Mouse (Mus musculus): ENCODE data around the gene Fam229a.

Fam229a gene

GRCm38 (mm10) chr4:129495672-129496562, 4.9 kb downstream of the Fam229a start:
- no peak for DNase-seq (ENCODE audit: low spot score)

DNA sequence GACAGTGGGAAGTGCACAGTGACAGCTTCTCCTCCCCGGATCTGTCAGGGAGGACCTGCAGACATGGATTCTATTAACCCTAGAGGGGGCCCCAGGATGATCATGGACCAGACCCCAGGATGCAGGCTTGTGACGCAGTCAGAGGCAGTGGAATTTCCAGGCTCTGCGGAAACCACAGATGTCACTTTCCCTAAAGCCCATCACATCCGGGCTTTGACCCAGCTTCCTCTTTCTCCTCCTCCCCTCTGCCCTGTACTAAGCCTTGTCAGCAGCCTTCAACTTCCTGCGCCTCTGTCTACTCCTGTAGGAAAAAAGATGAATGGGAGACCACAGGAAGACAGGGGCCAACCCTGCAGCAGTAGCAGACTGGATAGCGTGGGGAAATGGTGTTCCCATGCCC, 5.6 kb downstream of the Fam229a start:
- no peak for DNase-seq (ENCODE audit: low spot score)

DNA sequence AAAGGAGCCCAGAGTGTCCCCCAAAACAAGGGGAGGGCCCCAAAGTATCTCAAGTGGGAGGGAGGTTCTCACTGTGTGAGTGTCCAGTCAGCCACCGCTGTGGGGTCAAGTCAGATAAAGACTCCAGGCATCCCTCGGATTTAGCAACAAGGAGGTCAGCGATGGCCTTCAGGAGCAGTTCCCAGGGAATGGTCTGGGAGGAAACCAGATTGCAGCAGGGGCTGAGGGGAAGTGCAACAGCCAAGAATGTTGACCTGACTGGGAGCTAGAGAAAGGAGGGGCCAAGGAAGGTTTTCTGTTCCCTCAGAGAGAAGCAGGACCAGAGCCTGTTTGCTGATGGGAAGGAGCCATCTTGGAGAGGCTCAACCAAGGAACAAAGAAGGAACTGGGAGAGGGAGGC, 8.0 kb downstream of the Fam229a start:
- DNase-seq (ENCODE audit: low spot score), result no peak

DNA sequence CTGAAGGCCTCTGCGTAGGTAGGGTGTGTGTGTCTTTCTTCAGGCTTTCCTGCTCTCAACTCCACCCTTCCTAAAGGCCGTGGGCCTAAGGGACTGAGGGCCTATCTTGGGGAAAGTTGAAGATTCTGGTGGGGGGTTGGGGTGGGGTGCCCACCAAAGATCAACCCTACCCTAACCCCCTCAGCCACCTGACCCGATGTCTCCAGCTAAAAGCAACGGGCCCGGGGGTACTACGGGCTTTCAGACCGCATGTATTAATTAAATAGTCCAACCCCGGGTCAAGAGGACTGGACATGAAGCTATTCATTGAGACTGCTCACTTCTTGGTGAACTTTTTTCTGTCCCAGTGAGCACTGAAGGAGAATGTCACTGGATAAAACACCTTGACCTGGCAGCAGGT, 9.0 kb downstream of the Fam229a start:
- DNase-seq (ENCODE audit: low spot score), result no peak

GRCm38 (mm10) chr4:129500607-129501566, 9.9 kb downstream of the Fam229a start:
- no peak for DNase-seq (ENCODE audit: low spot score)

DNA sequence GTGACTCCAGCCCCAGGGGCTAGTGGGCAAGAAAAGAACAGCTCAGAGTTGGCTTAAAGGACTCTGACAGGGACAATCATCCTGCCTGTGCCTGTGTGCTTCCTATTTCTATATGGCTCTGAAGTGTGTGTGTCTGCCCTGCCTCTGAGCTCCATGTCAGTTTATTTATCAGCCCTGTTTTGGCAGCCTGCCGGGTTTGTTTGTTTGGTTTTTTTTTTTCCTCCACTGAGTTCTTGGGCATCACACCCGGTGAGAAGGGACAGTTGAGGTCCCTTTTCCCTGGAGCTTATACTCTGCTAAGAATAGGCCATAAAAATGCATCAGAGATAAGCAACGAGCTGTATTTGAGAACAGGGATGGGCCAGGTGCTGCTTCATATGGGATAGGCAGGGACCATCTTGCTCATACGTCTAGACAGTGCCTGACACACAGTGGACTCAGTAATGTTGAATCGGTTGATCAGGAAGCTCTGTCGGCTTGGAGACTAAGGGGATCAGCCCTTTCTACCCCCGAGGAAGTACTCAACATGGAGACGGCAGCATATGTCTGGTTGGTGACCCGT, 11.4 kb downstream of the Fam229a start:
- DNase-seq (ENCODE audit: low spot score), result no peak

- no peak for DNase-seq (ENCODE audit: low spot score)
Observed at GRCm38 (mm10) chr4:129502901-129503444, 12.0 kb downstream of the Fam229a start.

DNA sequence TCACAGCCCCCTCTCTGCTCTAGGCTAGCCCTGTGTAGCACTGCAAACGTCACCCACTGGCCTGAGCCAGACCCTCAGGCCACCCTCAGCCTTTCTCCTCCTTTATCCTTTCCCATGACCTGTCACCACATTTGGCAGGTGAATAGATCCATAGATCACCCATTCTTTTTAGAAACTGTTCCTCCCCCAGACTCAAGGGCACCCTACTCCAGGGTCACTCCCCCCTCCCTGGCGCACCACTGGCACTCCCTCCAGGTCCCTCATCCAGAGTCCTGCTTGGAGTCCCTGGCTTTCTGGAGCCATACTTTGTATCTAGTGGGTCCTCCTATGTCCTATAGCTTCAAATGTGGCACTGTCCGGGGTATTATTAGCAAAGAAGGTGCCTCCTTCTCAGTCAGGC, 14.5 kb downstream of the Fam229a start:
- no peak for DNase-seq (ENCODE audit: low spot score)

DNA sequence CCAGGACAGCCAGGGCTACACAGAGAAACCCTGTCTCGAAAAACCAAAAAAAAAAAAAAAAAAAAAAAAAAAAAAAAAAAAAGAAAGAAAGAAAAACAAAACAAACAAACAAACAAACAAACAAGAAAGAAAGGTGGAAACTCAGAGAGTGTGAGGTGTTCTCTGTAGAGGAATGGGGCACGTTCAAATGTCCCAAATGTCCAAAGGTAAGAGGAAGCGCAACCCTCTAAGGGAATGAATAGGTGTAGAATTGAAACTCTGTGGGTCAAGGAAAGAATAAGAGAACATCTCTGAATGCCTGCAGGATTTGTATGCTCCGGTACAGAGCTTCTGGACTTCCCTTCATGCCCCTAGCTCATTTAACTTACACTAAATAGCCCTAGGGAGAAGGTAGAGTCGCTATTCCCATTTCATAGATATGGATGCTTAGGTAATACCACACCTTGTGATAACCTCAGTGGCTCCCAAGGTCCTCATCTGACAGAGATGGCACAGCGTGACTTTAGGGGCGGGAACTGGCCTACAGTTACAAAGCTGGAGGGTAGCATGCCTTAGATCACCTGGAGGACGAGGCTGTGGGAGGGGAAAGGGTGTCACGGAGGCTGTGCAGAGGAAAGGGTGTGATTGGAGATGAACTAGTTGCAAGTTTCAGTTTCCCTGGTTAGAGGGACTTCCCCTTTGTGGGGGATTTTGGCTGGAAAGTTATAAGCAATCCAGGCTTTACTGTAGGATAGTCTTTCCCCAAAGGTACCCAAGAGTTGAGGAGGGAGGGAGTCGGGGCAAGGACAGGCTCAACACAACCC, 16.6 kb downstream of the Fam229a start:
- no peak for DNase-seq (ENCODE audit: low spot score)

DNA sequence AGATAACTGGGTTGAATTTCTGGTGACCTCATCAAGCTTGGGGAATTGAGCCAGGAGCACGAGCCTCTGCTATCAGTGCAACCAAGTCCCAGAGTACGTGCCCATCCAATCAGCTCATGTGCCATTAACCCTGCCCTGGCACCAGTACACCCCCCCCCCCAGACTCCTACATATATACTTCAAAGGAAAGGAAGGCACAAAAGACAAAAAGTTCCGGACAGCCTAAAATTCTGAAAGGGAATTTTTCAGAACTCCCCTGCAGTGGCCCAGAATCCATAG, 17.2 kb downstream of the Fam229a start:
- DNase-seq (ENCODE audit: low spot score), result no peak

- DNase-seq (ENCODE audit: low spot score), result no peak
Observed at GRCm38 (mm10) chr4:129508834-129509600, 18.0 kb downstream of the Fam229a start.

- no peak for DNase-seq (ENCODE audit: low spot score)
Observed at GRCm38 (mm10) chr4:129509650-129510049, 18.7 kb downstream of the Fam229a start.

- no peak for DNase-seq (ENCODE audit: low spot score)
Observed at GRCm38 (mm10) chr4:129510723-129511412, 19.9 kb downstream of the Fam229a start.

DNA sequence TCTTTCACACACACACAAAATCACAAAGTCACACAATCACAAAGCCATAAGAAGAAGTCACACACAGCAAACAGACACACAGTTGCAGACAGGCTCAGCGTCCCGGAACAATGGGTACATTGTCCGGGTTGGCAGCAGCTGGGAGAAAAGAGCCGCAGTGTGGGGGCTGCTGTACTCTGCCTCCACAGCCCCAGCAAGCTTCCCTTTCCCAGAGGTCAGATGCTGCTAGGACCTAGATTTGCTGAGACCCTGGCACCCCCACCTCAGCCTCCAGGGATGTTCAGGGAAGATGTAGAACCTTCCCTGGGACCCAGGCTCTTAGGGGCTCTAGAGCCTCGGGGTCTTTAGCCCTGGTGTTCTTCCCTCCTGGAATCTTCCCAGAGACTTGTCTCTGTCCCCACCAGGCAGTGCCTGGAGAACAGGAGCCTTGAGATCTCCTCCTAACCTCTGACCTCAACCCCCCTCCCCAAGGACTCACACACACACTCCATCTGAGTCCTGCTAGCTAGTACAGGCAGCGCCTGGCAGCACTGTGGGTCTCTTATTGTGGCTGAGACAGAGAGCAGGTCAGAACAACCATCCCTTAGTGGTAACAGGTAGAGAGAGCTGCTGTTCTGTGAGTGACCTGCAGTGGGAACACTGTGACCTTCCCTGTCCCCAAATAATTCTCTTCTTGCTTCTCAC, 20.6 kb downstream of the Fam229a start:
- no peak for DNase-seq (ENCODE audit: low spot score)

DNA sequence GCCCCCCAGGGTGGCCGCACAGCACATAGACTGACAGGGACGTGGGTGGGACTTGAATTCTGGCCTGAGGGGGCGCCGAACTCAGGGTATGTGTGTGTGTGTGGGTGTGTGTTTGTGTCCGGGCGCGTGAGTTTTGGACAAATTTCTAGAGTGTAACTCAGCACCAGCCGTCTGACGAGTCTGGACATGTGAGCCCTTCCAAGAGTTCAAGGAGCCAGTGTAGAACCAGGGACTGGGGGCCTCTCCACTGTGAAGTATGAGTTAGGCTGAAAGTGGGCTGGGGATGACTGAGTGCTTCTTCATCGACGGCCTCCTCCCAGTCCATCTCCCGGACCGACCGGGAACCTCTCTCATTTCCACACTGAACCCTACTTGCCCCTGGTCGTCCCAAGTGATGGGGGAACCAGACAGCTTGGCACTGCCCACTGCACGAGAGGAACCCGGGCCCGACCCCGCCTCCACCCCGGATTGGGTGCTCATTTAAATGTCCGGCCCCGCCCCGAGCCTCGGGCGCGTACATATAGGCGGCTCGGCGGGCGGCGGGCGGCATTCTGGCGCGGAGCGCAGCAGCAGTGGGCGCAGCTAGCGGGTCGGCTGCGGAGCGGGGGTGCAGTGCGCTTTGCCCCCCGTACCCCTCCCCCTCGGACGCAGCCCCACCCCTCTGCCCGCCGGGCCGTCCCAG, 22.2 kb downstream of the Fam229a start, which contains the start of gene Marcksl1:
TSS of gene Marcksl1 (plus strand) at position 496 of the 682 bp plus-strand sequence.
- DNase-seq (ENCODE audit: low spot score), result peak; percentile 45

- no peak for DNase-seq (ENCODE audit: low spot score)
Observed at GRCm38 (mm10) chr4:129513891-129514290, 22.9 kb downstream of the Fam229a start.

DNA sequence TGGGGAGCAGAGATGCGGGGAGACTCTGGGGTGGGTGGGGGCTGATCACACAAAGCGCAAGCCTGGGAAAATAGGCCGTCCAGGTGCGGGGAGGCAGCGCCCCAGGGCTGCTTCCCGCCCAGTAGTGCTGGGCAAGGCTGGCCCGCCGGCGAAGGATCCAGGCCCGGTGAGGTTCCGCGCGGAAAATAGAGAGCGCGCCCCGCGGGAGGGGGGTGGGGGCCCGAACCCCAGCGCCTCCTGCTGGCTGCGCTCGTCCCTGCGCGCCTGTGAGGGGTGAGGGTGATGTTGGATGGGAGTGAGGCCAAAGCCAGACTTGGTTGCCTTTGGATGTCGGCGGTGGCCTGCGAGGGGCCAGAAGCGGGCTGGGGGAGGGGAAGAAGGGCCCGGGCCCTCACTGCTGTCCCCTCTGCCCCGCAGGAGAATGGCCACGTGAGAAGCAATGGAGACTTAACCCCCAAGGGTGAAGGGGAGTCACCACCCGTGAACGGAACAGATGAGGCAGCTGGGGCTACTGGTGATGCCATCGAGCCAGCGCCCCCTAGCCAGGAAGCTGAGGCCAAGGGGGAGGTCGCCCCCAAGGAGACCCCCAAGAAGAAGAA, 23.4 kb downstream of the Fam229a start:
- DNase-seq (ENCODE audit: low spot score), result no peak

- no peak for DNase-seq (ENCODE audit: low spot score)
Observed at GRCm38 (mm10) chr4:129516925-129517324, 25.9 kb downstream of the Fam229a start.

Data from layer of hippocampus, adult 9-10 months (tissue).